Mouse (Mus musculus) kidney, postnatal 0 days (tissue): ENCODE results near the gene Scn4a. TPM values are rescaled to one million over a fixed set of nuclear protein-coding genes. Genes with fewer than 3 reads are reported as not detected.

Experiments
- ATAC-seq: fragments of 200-750 bp; cut with Nextera tagmentation; replicated peaks from 2 replicates; pipeline ENCODE4 v1.8.0; 2017; ENCODE audit warnings: low read depth, moderate number of reproducible peaks, moderate TSS enrichment, moderate library complexity; ENCODE audit not compliant: low FRiP score
- DNase-seq: peaks from one replicate; pipeline ENCODE4 v3.0.0-alpha.2; 2016; ENCODE audit warnings: low spot score
- H3K27ac ChIP-seq: fragments of 300-500 bp; sonication (generic); 2 replicates; pipeline ENCODE4 v1.5.1; 2014; ENCODE audit warnings: mild to moderate bottlenecking
- H3K27me3 ChIP-seq: fragments of 300-500 bp; sonication (generic); 2 replicates; pipeline ENCODE4 v1.6.1; 2014; ENCODE audit warnings: low read length, mixed read lengths; ENCODE audit not compliant: insufficient read depth
- H3K36me3 ChIP-seq: fragments of 300-500 bp; sonication (generic); 2 replicates; pipeline ENCODE4 v1.6.1; 2014; ENCODE audit warnings: low read length, mixed read lengths; ENCODE audit not compliant: insufficient read depth
- H3K4me1 ChIP-seq: fragments of 300-500 bp; sonication (generic); replicated peaks from 2 replicates; pipeline ENCODE4 v1.6.1; 2014; ENCODE audit warnings: antibody characterized with exemption, low read length, mixed read lengths; ENCODE audit not compliant: insufficient read depth
- H3K4me2 ChIP-seq: fragments of 300-500 bp; sonication (generic); 2 replicates; pipeline ENCODE4 v1.6.1; 2014; ENCODE audit warnings: mild to moderate bottlenecking, low read length, moderate library complexity, mixed read lengths
- H3K4me3 ChIP-seq: fragments of 300-500 bp; sonication (generic); replicated peaks from 2 replicates; pipeline ENCODE4 v1.5.1; 2014; ENCODE audit warnings: low read depth, low read length
- H3K9ac ChIP-seq: fragments of 300-500 bp; sonication (generic); 2 replicates; pipeline ENCODE4 v1.6.1; 2014; ENCODE audit warnings: low read depth, low read length
- H3K9me3 ChIP-seq: fragments of 300-500 bp; sonication (generic); replicated peaks from 2 replicates; pipeline ENCODE4 v1.6.1; 2016; ENCODE audit warnings: low read length, inconsistent platforms, mixed read lengths
- CTCF ChIP-seq: IDR thresholded peaks from 2 replicates; pipeline ENCODE4 v1.5.1; 2016; ENCODE audit warnings: antibody characterized with exemption, low read depth, mild to moderate bottlenecking, moderate library complexity
- WGBS: fragments of 180-500 bp; shearing (Covaris S2); extraction: QIAGEN DNeasy Blood & Tissue Kit; methylation state at CpG from one replicate; pipeline ENCODE4 v1.1.7; 2014; 5-methylcytosine and 5-hydroxymethylcytosine counted together
- polyA plus RNA-seq: library from polyadenylated mRNA; unstranded; fragments of >200 nt; fragmentation: Nextera tagmentation; extraction: Ambion mirVana; gene quantifications from 2 replicates; pipeline ENCODE4 v1.2.1, GENCODE M21; 2015

Scn4a gene
- polyA plus RNA-seq, 1 experiment from 2014 or later = 0.22 TPM

GRCm38 (mm10) chr11:106274374-106274773, 78.7 kb downstream of the Scn4a start:
- peak overlapping the region; percentile 66 for H3K27ac ChIP-seq
- TF ChIP-seq CTCF = no peak
- H3K9me3 ChIP-seq = no peaks in the 10 kb centered on the region
- 55% methylated on average over 1 of the region's 1 CpGs for WGBS
- ATAC-seq (no peak), DNase-seq (no peak)
- H3K4me1 ChIP-seq = peaks cover 22% of the 10 kb centered on the region; the same call in 1 of the 2 replicates
- no peak overlapping the region for H3K4me3 ChIP-seq
- no peaks in the 10 kb centered on the region for H3K36me3 ChIP-seq
- no peaks in the 10 kb centered on the region for H3K27me3 ChIP-seq
- no peak overlapping the region for H3K9ac ChIP-seq
- no peak overlapping the region for H3K4me2 ChIP-seq

DNA sequence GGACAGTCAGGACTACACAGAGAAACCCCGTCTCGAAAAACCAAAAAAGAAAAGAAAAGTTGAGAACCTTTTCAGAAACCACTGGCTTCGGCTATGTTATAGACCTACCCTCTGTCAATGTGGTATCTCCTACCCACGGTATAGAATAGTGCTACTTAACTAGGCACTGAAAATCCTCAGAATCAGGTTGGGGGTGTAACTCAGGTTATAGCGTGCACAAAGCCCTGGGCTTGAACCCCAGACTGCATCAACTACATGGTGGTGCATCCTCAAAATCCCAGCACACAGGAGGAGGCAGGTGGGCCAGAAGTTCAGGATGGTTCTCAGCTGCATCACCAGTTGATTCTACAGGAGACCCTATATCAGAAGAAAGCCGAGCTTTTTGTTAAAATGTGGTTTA, 79.3 kb downstream of the Scn4a start:
- H3K9me3 ChIP-seq = no peaks in the 10 kb centered on the region
- no peak for TF ChIP-seq CTCF
- no peaks in the 10 kb centered on the region for H3K36me3 ChIP-seq
- no peaks in the 10 kb centered on the region for H3K27me3 ChIP-seq
- peaks cover 28% of the 10 kb centered on the region; the same call in 1 of the 2 replicates for H3K4me1 ChIP-seq
- H3K27ac ChIP-seq = peak overlapping the region; percentile 99; the same call in 1 of the 2 replicates
- DNase-seq (no peak), ATAC-seq (no peak)
- no peak overlapping the region; the same call in 1 of the 2 replicates for H3K4me3 ChIP-seq
- peak overlapping the region; percentile 66; the same call in 1 of the 2 replicates for H3K4me2 ChIP-seq
- H3K9ac ChIP-seq = no peak overlapping the region
- WGBS = 90% methylated on average over 6 of the region's 6 CpGs

DNA sequence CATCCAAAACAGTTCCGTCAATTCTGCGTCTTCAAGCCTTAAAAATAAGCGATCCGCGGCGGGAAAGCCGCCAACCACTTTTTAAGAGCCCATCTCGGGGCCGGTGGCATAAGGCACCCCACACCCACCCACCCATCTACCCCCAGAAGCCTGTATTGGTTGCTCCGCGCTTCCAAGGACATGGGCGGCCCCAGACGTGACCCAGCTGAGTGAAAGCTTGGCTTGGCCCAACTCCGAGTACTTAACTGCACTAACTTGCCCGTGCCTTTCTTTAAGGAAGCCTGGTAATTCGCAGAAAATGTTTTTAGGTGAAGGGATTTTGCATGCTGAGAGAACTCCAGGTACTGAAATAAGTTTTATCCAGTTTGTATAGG, 79.8 kb downstream of the Scn4a start:
- no peak for TF ChIP-seq CTCF
- peak overlapping the region; percentile 99 for H3K4me3 ChIP-seq
- peak overlapping the region; percentile 99 for H3K27ac ChIP-seq
- peak overlapping the region; percentile 63 for H3K9ac ChIP-seq
- no peaks in the 10 kb centered on the region for H3K27me3 ChIP-seq
- DNase-seq (peak; percentile 41), ATAC-seq (0 out of 2 replicates have a peak, but pooled peaks have one; percentile 8)
- H3K4me1 ChIP-seq = peaks cover 32% of the 10 kb centered on the region
- 8% methylated on average over 16 of the region's 16 CpGs for WGBS
- no peaks in the 10 kb centered on the region for H3K9me3 ChIP-seq
- no peaks in the 10 kb centered on the region for H3K36me3 ChIP-seq
- peak overlapping the region; percentile 66 for H3K4me2 ChIP-seq

GRCm38 (mm10) chr11:106272644-106273310, 80.3 kb downstream of the Scn4a start, which contains the start of gene Smarcd2:
Smarcd2 (minus strand) TSS chr11:106272972.
- peaks cover 37% of the 10 kb centered on the region for H3K4me1 ChIP-seq
- peak within 1 kb of the TSS; percentile 99 for H3K9ac ChIP-seq
- peak within 1 kb of the TSS; percentile 99 for H3K4me3 ChIP-seq
- DNase-seq (peak; percentile 100), ATAC-seq (peak; percentile 94)
- peak within 1 kb of the TSS; percentile 74 for H3K4me2 ChIP-seq
- no peaks in the 10 kb centered on the region for H3K36me3 ChIP-seq
- no peaks in the 10 kb centered on the region for H3K27me3 ChIP-seq
- WGBS = 0% methylated on average over 62 of the region's 72 CpGs
- TF ChIP-seq CTCF = no peak; the same call in 1 of the 2 replicates
- H3K9me3 ChIP-seq = no peaks in the 10 kb centered on the region
- peak within 1 kb of the TSS; percentile 99 for H3K27ac ChIP-seq

- Histone ChIP-seq H3K27ac (peak overlapping the region; percentile 99), H3K36me3 (peaks cover 6% of the 10 kb centered on the region; the same call in 1 of the 2 replicates), H3K9ac (peak overlapping the region; percentile 99), H3K4me2 (peak overlapping the region; percentile 74), H3K27me3 (no peaks in the 10 kb centered on the region), H3K4me3 (peak overlapping the region; percentile 99), H3K4me1 (peaks cover 37% of the 10 kb centered on the region), H3K9me3 (no peaks in the 10 kb centered on the region)
- TF ChIP-seq CTCF = no peak
- WGBS = under 1% methylated on average over 40 of the region's 41 CpGs
- ATAC-seq (peak; percentile 19), DNase-seq (peak; percentile 73)
Observed at GRCm38 (mm10) chr11:106271794-106272643, 81.1 kb downstream of the Scn4a start.

- Histone ChIP-seq H3K27me3 (no peaks in the 10 kb centered on the region), H3K36me3 (peaks cover 14% of the 10 kb centered on the region; the same call in 1 of the 2 replicates), H3K4me2 (peak overlapping the region; percentile 74), H3K9ac (peak overlapping the region; percentile 99), H3K4me3 (peak overlapping the region; percentile 99), H3K4me1 (peaks cover 36% of the 10 kb centered on the region), H3K9me3 (no peaks in the 10 kb centered on the region), H3K27ac (peak overlapping the region; percentile 99)
- peak; percentile 16; the same call in 1 of the 2 replicates for TF ChIP-seq CTCF
- WGBS = 12% methylated on average over 5 of the region's 5 CpGs
- ATAC-seq (no peak), DNase-seq (peak; percentile 46)
Observed at GRCm38 (mm10) chr11:106271131-106271793, 81.8 kb downstream of the Scn4a start.
